Mouse (Mus musculus) frontal cortex, postnatal 10 days (tissue): Measurements from ENCODE around the gene Ldlrad3.
A peak's percentile ranks its signal among the peaks of the same experiment; 100 is the strongest.

Source experiments
- DNase-seq, 2 experiments: peaks; one replicate each; pipeline ENCODE4 v3.0.0; 2022; ENCODE audit warnings: low spot score in 2 of 2, mixed read lengths in 1 of 2

Gene Ldlrad3

DNA sequence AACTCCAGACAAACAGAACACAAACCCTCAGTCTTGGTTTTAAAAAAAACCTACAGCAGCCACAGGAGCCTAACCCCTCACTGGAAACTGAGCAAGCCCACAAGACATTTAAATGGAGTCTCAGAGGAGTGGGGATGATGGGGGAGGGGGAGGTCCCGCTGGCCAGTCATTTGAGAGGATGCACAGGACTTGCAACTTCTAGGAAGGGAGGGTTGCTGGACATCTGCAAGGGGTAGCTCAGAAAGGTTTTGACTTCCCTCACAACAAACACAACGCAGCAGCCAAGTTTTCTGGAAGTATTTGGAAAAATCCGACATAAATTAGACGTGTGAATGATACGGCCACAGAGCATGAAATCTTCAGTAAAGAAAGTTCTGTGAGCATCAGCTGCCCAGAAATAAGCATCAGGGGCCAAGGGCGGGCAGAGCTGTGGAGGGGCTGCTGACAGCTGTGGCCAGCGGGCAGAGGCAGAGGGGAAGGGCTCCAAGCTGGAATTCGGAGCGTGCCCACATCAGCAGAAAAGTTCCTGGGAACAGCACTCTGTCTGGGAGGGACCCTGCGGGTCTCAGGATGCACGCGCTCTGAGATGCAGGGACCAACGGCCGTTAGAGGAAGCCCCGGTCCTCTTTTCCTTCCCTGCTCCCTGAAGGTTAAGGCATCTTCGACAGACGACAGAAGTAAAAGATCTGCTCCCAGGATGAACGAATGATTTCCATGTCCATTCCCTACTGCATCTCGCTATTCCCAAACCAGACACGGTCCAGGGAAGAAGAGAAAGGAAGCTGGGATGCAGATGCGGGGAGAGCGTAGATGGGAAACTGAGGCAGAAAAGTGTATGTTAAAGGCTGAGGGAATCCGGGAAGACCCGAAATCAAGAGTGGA, 875 bp downstream of the Ldlrad3 start:
- peak in 1 of 2 experiments; percentile 21 for DNase-seq

DNA sequence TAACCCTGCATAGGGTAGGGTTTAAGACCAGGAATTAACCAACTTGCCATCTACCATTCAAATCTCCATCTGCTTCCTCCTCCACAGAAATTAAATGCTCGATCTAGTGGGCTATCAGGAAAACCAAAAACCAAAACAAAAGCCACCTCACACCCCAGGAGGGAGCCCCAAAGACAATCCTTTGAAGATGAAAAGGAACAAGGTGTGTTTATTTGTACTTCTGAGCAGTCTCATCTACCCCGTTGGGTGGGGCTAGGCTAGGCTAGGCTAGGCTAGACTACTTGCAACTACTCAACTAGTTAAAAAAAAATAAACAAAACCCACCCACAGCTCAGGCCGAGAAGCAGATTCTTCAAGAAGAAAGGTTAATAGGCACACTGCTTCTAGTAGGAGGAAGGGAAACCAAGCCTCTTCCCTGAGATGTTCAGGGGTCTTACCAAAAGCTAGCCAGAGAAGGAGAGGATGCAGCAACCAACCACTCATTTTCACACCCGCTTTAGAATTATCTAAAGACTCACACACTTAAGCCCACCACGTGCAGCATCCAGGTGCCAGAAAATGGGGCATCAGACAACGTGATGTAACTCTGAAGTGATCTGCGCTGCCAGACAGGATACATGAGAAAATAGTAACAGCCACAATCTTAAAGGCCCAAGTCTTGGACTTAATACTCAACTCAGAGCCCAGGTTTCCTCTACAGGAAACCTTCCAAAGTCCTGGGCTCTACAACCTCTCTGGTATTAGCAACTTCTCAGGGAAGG, 2.3 kb downstream of the Ldlrad3 start:
- DNase-seq: no peak

DNA sequence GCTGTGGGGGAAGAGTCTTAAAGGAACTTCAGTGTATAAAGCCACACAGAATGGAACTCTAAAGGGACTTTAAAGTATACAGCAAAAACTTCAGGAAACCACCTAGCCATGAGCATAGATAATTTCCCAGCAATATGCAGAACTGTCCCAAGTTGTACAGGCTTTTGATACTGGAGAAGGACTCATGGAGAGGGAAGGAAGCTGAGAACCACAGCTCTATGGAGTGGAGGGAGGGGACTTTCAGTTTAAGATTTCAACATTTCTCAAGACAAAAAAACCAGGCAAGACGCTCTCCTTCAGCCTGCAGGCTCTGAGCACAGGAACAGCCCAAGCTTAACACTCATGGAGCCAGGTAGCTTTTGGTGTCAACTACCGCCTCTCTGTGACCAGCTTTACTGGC, 4.7 kb downstream of the Ldlrad3 start:
- DNase-seq: no peak

DNA sequence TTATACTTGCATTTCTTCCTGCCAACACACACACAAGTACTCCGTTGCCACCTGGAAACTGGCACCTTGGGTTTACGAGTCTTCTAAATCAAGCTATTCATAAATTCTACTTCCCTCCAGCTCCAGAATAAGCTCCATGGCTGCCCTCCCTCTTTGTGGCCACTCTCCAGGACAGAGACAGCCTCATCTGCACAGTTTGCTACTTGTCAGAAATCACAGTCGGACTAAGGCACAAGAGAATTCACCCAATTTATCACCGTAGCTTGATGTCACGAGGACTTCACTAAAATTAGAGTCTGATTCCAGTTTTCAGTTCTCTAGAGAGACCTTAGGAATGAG, 9.8 kb downstream of the Ldlrad3 start:
- DNase-seq: no peak

DNA sequence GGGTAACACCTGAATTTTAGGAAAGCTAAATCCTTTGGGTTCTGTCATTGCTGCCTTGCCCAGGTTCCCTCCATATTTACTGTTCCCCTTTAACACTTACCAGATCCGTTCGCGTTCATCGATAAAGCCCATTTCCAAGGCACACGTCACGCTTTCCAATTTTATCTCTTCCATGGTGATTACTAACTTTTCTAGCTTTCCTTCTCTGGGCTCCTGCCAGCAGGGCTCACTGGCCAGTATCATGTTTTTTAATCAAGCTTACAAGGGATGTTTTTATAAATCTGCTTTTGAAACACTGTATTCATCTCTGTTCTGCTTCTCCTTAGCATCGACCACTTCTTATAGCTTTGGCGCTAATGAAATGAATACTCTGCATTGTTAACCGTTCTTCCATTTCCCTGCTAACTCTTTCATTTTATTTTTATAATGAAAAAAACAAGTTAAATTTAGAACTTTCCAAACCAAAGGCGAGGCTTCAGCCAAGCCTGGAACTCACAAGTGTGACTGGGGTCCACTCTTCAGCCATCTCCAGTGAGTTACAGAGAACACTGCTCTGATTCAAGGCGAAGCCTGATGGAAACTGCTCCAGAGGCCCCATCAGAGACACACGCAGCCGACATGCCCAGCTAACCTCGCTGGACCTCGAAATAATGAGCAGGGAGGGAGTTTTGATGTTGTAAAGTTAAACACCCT, 10.3 kb downstream of the Ldlrad3 start:
- no peak for DNase-seq

DNA sequence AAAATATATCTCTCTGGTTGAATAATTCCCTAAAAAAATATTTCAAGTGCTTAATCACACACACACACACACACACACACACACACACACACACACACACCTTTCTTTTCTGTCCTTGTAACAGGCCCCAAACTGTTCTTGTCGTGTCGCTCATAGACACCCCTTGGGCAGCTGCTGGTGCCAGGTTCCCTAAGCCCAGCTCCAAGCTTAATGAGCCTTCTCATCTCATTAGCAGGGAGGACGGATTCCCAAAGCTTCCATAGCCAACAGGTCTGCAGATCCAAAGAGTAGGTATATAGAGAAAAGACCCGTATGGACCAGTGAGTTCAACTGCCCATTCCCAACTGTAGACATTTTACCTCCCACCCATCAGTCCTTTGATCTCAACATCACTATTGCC, 13.7 kb downstream of the Ldlrad3 start:
- no peak for DNase-seq

DNA sequence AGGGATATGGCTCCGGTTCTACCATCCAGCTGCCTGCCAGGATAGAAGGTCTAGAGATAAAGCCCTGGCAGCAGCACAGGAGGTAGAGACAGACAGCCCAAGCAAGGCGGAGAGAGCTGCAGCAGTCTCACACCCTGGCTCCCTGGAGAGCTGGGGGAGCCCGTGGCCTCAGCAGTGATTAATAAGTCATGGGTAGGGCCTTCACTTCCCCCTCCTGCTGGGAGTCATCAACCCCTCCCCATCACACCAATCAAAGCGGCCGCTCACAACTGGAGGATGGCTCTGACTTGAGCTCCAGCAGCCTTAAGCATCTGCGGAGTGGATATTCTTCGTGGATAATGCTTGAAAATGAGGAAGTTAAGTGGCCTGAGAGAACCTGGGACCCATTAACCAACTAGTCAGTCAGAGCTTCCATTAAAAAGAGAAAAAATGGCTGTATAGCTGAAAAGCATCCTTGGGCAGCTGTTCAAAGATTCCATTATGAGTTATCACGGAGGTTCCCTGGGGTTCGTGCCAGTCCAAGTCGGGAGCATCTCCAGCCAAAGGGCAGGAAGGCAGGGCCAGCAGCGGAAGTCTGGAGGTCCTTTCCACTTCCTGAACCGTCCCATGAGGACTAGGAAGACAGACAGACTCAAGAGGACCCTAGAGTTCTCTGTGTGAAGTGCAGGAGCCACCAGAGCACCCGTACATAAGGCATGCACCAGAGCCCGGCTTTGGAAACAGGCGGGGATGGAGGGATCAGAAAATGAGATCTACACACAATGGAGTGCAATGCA, 19.4 kb downstream of the Ldlrad3 start:
- DNase-seq: no peak

DNA sequence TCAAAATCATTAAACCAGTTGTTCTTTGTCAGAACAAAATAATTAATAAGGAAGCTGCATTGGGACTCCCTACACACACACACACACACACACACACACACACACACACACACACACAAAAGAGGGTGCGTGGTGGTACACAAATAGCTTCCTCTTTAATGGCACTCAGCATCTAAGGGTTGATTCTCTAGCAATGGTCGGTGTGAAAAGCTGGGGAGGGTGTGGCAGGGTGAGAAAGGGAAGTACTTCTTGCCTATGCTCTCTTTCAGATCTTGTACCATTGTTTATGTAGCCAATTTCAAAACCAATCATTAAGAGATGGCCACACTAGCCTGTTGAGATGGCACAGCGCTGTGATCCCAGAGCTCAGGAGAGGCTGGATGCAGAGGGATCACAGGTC, 23.1 kb downstream of the Ldlrad3 start:
- no peak for DNase-seq

DNA sequence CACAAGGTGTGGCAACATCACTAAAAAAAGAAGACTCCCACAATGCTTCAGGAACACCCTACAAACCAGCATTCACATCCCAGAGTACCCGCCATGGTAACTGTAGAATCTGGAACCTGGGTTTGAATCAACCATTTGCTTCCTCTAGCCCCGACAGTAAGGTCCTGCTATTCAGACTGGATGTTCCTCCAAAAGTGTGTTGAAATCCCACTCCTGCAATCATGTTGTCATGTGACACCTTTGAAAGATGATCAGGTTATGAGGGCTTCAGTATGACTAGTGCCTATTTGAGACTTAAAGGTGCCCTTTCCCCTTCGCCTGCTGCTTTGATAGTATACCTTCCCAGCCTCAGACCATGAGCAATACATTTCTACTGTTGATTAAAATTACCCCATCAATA, 28.6 kb downstream of the Ldlrad3 start:
- no peak for DNase-seq

DNA sequence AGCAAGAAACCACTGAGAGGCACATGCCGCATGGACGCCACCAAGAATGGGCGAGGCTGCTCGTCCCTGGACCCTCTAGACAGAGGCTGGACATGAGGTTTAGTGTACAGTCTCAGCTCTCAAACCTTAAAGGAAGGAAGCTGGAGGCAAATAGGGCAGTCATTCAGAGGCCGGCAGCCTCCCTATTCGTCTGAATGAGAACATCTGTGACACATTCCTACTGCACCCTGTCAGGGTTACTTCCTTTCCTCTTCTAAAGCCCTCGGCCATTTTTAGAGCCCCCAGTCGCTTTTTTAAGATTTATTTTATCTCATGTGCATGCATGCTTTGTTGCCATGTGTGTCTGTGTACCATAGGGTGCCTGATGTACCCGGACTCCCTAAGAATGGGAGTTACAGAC, 29.2 kb downstream of the Ldlrad3 start:
- DNase-seq: no peak

DNA sequence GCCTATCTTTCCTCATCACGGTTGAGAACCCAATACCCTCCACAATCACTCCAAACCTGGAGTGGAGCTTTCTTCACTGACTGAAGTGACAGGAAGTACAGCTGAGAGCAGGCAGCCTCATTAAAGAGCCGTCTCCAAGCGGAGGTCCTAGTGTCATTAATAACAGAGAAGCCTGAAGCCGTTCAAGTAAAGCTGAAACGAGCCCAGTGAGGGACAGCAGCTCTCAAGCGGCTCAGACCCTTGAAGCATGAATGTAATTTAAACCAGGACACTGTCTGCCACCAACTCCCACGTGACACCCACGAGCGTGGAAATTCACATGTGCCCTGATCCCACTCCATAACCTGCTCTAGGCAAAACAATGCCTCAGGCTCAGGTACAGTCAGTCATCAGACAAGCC, 29.7 kb downstream of the Ldlrad3 start:
- DNase-seq: no peak

DNA sequence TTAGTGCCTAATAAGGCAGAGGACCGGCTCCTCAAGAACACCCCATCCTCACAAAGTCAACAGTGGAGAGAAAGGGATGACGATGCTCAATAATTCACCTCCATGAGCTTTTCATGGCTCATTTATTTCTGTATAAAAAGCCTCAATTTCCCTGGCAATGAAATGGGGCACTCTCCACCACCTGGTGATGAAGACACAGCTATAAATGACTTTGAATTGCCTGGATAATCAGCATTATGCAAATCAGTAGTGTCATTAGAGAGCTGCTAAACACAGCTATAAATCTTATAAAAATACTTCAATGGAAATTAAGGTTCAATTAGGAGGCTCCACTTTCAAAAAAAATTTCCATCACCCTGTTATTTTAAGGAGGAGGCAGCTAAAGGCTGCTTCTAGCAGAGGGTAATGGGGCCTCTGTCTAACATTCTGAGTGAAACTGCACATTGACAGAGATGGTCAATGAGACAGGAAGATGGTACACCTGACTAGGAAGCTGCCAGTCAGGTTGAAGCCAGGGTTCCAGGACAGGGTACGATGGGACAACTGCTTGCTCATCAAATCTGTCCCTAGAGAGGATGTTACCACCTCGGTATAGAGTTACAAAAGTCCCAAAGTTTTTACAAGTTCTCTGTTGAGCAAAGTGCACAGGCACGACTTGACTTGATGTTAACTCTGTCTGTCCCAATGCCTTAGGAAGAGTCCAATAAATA, 30.7 kb downstream of the Ldlrad3 start:
- no peak for DNase-seq

DNA sequence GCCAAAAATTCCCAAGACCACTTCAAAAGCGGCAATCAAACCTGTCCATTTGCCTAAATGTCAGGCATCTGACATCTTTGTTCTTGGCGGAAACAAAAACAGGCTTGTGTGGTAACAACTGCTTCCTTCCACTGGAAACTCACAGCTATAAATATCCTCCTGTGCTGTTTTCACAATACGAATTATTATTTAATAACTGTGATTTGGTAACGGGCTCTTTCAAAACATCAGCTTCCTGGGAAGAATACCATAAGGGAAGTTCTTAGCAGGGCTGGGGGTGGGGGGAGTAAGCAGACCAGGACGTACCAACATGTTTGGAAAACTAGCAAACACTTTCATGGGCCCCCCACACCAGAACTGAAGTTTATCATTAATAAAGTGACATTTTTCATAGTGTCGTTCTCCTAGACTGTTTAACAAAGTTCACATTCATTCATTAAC, 31.4 kb downstream of the Ldlrad3 start:
- DNase-seq: no peak

DNA sequence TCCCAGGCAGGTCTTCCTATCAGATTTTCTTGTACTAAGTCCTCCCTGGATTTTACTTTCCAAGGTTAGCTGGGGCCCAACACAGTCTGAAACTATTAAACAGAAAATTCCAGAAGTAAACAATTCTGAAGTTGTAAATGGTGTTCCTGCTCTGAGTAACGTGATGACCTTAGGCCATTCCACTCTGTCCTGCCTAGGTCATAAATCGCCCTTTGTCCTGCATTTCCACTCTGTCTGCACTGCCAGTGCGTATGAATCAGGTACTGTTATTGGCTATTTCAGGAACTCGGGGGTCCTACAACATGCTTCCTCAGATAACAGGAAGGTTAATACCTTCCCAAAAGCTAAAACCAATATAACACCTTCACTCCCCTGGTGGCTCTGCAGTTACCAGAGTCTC, 31.9 kb downstream of the Ldlrad3 start:
- no peak for DNase-seq

DNA sequence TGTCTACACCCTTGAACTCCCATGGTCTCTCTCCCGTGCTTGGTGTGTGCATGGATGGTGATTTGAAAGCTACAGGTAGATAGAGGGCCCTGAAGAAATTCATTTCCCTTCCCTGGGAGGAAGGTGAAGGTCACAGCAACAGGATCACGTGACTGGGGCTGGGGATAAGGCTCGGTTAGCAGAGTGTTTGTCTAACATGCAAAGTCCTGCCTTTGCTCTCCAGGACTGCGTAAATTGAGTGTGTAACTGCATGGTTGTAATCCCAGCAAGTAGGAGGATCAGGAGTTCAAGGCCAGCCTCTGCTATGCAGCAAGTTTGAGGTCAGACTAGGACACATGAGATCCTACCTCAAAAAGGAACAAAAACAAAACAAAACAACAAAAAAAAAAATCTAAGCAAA, 32.7 kb downstream of the Ldlrad3 start:
- DNase-seq: no peak

DNA sequence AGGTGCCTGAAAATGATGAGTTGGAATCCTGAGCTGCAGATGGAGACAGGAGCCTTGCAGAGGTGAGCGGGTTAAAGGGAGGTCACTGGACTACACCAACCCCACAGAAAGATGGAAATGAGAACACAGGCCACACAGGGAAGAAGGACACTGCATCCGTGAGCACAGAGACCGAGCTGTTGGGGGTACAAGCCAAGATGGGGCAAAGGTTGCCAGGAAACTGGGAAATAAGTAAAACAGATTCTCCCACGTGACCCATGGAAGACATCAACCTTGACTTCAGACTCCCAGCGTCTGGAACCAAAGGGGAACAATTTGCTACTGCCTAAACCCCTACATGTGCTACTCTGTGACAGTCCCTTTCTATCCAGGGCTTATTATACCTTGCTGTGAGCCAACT, 33.3 kb downstream of the Ldlrad3 start:
- DNase-seq: no peak

DNA sequence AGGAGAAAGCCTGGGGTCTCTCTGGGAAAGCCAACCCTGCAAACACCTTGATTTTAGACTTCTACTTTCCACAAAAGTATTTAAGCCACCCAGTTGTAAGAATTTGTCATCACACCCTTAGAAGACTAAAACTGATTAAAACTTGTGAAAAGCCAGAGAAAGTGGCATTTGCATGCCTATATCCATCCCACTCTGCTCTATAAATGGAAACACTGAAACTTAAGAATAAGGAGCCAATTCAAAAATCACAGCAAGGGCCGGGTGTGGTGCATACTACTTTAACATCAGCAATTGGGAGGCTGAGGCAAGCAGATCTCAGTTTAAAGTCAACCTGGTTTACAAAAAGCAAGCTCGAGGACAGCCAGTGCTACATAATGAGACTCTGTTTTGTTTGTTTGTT, 37.1 kb downstream of the Ldlrad3 start:
- no peak for DNase-seq

DNA sequence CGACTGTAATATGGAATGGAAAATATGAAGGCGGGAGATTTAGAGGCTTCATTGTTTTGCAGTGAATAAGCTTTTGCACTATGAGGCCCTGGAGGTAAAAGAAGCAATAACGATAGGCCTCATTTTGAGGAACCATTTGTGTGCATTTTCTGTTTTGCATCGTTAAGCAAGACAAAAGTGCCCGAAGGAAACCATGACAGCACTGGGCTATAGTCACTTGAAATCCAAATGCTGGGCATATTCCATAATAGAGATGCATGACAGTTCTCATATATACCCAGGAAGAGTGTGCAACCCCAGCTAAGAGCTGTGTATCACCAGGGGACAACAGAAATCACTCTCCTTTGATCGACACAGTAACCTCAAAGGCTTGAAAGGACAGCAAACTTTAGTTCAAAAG, 38.1 kb downstream of the Ldlrad3 start:
- DNase-seq: no peak

DNA sequence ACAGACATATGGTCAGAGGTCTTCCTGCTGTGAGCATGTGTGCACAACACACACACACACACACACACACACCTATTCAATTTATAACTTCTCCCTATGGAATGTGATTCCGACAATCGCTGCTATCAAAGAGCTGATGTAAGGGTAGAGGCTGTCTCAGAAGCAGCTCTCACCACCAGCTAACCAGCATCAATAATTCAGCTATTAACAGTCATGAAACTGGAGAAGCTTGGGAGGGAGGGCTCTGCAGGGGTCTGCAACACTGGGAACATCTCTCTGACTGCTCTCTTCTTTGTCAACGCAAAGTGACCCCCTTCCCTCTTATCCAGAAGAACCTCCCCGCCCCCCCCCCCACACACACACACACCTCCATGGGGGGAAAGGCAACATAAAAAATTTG, 38.6 kb downstream of the Ldlrad3 start:
- no peak for DNase-seq

DNA sequence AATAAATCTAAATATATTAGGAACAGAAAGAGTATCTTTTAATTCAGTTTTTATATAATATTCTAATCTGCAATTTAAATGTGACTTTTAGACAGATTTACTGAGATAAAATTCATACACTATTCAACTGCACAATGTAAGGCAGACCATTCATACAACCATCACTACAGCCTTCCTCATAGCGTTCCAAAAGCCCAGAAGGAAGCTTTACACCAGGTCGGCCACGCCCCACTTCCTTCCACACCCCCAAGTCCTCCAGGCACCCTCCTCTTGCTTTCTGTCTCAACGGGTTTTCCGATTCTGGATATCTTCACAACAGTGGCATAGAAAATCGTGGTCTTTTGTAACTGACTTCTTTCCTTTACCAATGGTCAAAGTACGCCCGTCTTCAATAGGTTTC, 39.8 kb downstream of the Ldlrad3 start:
- DNase-seq: no peak

DNA sequence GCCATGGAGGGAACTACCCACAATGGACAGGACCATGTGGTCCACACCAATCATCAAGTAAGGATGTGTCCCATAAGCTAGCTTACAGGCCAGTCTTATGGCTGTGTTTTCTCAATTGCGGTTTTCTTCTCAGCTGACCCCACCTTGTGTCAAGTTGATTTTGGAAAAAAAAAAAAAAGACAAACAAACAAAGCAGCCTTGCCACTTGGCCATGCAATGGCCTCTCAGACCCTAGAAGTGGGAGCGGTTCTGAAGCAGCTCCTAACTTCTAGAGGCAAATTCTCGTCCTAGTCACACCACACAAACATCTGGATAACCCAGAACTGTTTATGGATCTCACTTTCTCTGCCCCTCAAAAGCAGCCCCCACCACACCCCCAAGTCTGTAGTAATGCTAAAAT, 41.1 kb downstream of the Ldlrad3 start:
- no peak for DNase-seq
